Mouse (Mus musculus) small intestine, adult 2 months (tissue): ENCODE data around the gene Smtnl2.

Experiments
- CTCF ChIP-seq: fragments of 200-500 bp; IDR thresholded peaks from 2 replicates; pipeline ENCODE4 v1.5.1; 2012; ENCODE audit warnings: low read depth, mild to moderate bottlenecking, control low read depth, inconsistent platforms, low read length, moderate library complexity, mixed read lengths; ENCODE audit not compliant: insufficient replicate concordance, insufficient read length; ENCODE audit errors: extremely low read depth
- POLR2A ChIP-seq: fragments of 200-500 bp; IDR thresholded peaks from 2 replicates; pipeline ENCODE4 v1.6.1; 2012; ENCODE audit warnings: low read depth, mild to moderate bottlenecking, control low read depth, inconsistent platforms, low read length, moderate library complexity

DNA sequence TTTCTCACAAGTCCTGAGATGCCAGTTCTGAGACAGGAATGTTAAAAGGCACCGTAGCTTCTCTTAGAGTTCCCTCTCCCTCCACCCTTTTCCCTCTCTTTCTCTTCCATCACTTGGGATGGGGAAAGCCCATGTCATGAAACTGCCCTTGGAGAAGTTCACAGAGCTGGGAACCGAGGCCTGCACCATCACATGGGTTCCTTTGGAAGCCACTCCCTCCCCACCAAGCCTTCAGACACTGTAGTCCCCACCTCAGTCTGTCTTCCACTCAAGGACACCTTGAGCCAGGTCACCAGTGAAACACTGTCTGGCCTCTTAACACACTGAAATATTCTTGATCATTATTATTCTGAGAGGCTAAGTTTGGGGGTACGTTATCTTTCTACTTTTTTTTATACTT is 58.3 kb downstream of the Smtnl2 start:
- no peak for TF ChIP-seq CTCF
- TF ChIP-seq POLR2A = no peak
